Mouse (Mus musculus) embryonic facial prominence, embryonic 12.5 days (tissue): ENCODE measurements around the gene Ift172. TPM values are rescaled to one million over a fixed set of nuclear protein-coding genes. Genes with fewer than 3 reads are reported as not detected.
A peak's percentile ranks its signal among the peaks of the same experiment; 100 is the strongest.

Experiments
- ATAC-seq: fragments of 200-750 bp; cut with Nextera tagmentation; 2 replicates; pipeline ENCODE4 v1.8.0; 2017; ENCODE audit not compliant: insufficient number of reproducible peaks, insufficient read depth, low FRiP score, low TSS enrichment
- H3K27ac ChIP-seq: fragments of 300-500 bp; sonication (generic); 2 replicates; pipeline ENCODE4 v1.5.1; 2016; ENCODE audit warnings: mild to moderate bottlenecking
- H3K27me3 ChIP-seq: fragments of 300-500 bp; sonication (generic); 2 replicates; pipeline ENCODE4 v1.6.1; 2016; ENCODE audit warnings: mild to moderate bottlenecking, moderate library complexity
- H3K36me3 ChIP-seq: fragments of 300-500 bp; sonication (generic); 2 replicates; pipeline ENCODE4 v1.6.1; 2016; ENCODE audit warnings: mild to moderate bottlenecking
- H3K4me1 ChIP-seq: fragments of 300-500 bp; sonication (generic); 2 replicates; pipeline ENCODE4 v1.6.1; 2016
- H3K4me2 ChIP-seq: fragments of 300-500 bp; sonication (generic); replicated peaks from 2 replicates; pipeline ENCODE4 v1.6.1; 2016; ENCODE audit warnings: mild to moderate bottlenecking, moderate library complexity
- H3K4me3 ChIP-seq: fragments of 300-500 bp; sonication (generic); 2 replicates; pipeline ENCODE4 v1.5.1; 2016; ENCODE audit warnings: mild to moderate bottlenecking
- H3K9ac ChIP-seq: fragments of 300-500 bp; sonication (generic); 2 replicates; pipeline ENCODE4 v1.6.1; 2016; ENCODE audit warnings: mild to moderate bottlenecking, moderate library complexity
- H3K9me3 ChIP-seq: fragments of 300-500 bp; sonication (generic); 2 replicates; pipeline ENCODE4 v1.6.1; 2016; ENCODE audit warnings: mild to moderate bottlenecking, moderate library complexity
- WGBS: fragments of 180-500 bp; shearing (Covaris S2); methylation state at CpG from one replicate; pipeline ENCODE4 v1.1.7; 2016; 5-methylcytosine and 5-hydroxymethylcytosine counted together
- polyA plus RNA-seq: library from polyadenylated mRNA; unstranded; fragments of >200 nt; fragmentation: Nextera tagmentation; extraction: Ambion mirVana; gene quantifications from 2 replicates; pipeline ENCODE4 v1.2.1, GENCODE M21; 2016

The Ift172 gene
- polyA plus RNA-seq, 1 experiment from 2014 or later, result 58.0 TPM

DNA sequence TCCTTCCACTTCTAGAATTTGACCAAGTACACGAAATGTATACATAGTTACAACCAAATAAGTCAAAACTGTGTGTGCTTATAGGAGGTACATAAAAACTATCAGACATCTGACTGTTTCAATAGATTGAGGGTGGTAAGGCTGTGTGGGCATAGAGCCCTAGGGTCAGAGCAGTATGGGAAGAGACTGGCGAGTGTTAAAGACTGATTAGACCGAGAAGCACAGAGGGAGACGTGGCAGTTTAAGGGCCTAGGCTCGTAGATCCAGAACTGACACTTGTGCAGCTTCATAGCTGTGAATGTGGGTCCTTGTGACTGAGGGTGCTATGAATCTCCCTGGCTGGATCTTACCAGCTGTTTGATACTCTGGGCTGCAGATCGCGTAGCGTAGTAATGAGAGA is 36.0 kb downstream of the Ift172 start:
- Histone ChIP-seq H3K27ac (no peak overlapping the region), H3K36me3 (peaks cover 80% of the 10 kb centered on the region)
- 90% methylated on average over 8 of the region's 8 CpGs for WGBS

DNA sequence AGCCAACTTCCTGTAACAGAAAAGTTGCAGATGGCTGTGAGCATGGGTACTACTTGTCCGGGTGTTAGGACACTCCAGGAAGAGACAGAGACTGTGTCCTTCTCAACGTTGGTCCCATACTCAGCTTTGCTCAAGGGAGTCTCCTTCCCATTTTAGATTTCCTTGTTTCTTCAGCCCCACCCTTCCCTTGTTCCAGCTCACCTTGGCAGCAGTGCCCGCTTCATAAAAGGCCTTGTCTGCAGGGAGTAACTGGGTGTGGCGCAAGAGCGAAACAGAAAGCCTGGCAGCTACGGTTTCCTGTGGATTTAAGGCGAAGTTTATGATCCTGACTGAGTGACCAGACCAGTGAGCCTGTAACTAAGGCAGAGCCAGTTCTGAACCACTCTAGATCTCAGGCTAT is 36.5 kb downstream of the Ift172 start:
- Histone ChIP-seq H3K27me3 (no peaks in the 10 kb centered on the region), H3K4me1 (peaks cover 32% of the 10 kb centered on the region), H3K4me3 (no peak overlapping the region), H3K9me3 (no peaks in the 10 kb centered on the region), H3K4me2 (no peak overlapping the region), H3K27ac (no peak overlapping the region), H3K9ac (no peak overlapping the region), H3K36me3 (peaks cover 80% of the 10 kb centered on the region)
- no peak for ATAC-seq
- 89% methylated on average over 7 of the region's 7 CpGs for WGBS

More for the DNA sequence above, 36.0 kb downstream of the Ift172 start:
- Histone ChIP-seq H3K4me3 (no peak overlapping the region), H3K27me3 (no peaks in the 10 kb centered on the region), H3K4me2 (no peak overlapping the region), H3K4me1 (peaks cover 32% of the 10 kb centered on the region), H3K9ac (no peak overlapping the region), H3K9me3 (no peaks in the 10 kb centered on the region)
- ATAC-seq, result no peak

DNA sequence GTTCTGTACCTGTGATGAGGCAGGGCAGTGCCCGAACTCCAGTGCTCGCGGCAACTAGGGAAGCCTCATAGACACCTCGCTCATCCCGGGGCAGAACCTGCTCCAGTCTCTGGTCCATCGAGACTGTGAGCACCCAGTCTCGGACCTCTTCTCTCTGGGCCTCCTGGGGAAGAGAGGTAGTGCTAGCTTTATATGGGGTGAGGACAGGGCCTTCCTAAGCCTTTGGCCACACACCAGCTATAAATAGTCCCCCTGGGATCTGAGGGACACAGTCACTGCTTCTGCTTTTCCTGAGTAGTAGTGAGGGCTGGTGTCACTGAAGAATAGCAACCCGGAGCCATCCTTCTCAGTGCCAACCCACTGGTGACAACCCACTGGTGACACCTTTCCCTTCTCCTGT is 37.1 kb downstream of the Ift172 start:
- no peak overlapping the region for H3K27ac ChIP-seq
- H3K9ac ChIP-seq, result no peak overlapping the region
- H3K9me3 ChIP-seq, result no peaks in the 10 kb centered on the region
- no peak overlapping the region for H3K4me2 ChIP-seq
- ATAC-seq, result no peak
- no peaks in the 10 kb centered on the region for H3K27me3 ChIP-seq
- H3K36me3 ChIP-seq, result peaks cover 81% of the 10 kb centered on the region
- 92% methylated on average over 8 of the region's 8 CpGs for WGBS
- peaks cover 32% of the 10 kb centered on the region for H3K4me1 ChIP-seq
- no peak overlapping the region; the same call in 1 of the 2 replicates for H3K4me3 ChIP-seq

DNA sequence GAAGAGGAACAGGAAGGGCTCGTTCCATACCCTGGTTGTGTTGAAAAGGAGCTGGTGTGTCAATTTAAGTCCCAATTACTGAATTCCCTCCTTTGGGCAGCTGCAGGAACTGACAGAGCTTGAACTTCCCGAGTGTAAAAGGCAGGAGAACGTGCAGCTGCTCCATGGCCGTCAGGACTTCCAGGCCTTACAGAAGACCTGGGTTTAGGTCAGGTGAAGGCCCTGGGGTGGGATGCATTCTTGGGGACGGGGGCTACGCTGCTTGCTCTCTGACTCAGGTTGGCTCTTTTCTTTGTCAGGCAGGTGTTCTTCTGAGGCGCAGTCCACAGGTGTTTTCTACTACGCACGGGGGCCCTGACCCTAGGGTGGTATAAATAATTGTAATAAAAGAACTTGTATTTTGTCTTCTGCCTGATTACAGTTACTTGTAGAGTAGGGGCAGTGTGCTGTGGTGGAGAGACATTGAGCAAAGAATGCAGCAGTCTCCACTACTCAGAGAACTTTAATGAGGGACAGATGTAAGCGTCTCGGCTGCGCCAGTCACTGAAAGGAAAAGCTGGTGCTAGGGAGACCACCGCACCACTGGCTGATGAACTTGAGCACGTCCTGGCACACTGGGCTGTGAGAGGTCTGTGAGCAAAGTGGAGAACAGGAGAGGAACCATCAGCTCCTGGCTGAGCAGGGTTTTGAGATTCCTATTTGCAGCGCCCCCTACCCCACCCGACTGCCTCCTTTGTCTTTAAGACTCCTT is 37.9 kb downstream of the Ift172 start:
- H3K9me3 ChIP-seq, result no peaks in the 10 kb centered on the region
- peak overlapping the region; percentile 72 for H3K27ac ChIP-seq
- H3K4me1 ChIP-seq, result peaks cover 32% of the 10 kb centered on the region
- ATAC-seq, result peak; percentile 29; the same call in 1 of the 2 replicates
- no peak overlapping the region for H3K9ac ChIP-seq
- WGBS, result 42% methylated on average over 16 of the region's 16 CpGs
- H3K36me3 ChIP-seq, result peaks cover 85% of the 10 kb centered on the region
- H3K4me2 ChIP-seq, result peak overlapping the region; percentile 49
- no peaks in the 10 kb centered on the region for H3K27me3 ChIP-seq
- H3K4me3 ChIP-seq, result no peak overlapping the region; the same call in 1 of the 2 replicates

DNA sequence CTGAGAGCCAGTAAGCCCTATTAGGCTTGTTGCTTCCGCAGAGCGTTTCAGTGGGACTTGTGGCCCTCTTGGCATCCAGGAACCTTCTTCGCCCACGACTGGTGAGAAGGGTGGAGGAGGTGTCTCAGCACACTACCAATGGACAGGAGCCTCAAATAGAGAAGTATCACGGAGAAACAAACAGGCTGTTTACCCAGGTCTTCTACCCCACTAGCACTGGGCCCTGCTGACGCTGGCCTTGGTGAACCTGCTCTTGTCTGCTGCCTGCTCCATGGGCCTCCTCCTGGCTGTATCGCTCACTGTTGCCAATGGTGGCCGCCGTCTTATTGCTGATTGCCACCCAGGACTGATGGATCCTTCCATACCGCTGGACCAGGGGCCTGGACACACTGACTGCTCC is 38.8 kb downstream of the Ift172 start:
- Histone ChIP-seq H3K4me1 (peaks cover 32% of the 10 kb centered on the region), H3K4me2 (peak overlapping the region; percentile 49), H3K27ac (peak overlapping the region; percentile 70), H3K4me3 (peak overlapping the region; percentile 31), H3K27me3 (no peaks in the 10 kb centered on the region), H3K9me3 (no peaks in the 10 kb centered on the region), H3K9ac (no peak overlapping the region), H3K36me3 (peaks cover 85% of the 10 kb centered on the region)
- ATAC-seq, result no peak
- WGBS, result 52% methylated on average over 10 of the region's 10 CpGs

DNA sequence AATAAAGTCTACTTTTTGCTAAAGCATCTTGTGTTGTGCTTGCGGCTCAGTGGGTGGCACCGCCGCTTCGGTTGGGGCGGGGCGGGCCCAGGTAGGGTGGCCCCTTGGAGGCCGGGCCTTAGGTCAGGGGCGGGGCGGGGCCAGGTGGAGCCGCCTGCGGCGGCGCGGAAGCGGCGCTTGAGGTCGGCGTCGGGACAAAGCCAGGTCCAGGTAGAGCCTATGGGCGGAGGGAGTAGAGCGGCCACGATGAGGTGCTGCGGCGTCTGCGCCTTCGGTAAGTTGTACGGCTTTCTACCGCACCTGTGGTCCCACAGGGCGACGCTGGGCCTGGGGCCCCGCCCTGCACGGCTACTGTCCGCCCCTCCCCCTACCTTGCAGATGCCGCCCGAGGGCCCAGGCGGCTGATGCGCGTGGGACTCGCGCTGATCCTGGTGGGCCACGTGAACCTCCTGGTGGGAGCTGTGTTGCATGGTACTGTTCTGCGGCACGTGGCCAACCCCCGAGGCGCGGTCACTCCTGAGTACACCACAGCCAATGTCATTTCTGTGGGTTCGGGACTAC is 39.3 kb downstream of the Ift172 start, which contains the start of gene Krtcap3:
Gene Krtcap3 (plus strand): TSS at position 151 of the 561 bp plus-strand sequence.
- Histone ChIP-seq H3K27me3 (no peaks in the 10 kb centered on the region), H3K27ac (peak within 1 kb of the TSS; percentile 72), H3K36me3 (peaks cover 85% of the 10 kb centered on the region), H3K4me3 (peak within 1 kb of the TSS; percentile 31), H3K4me1 (peaks cover 32% of the 10 kb centered on the region), H3K4me2 (peak within 1 kb of the TSS; percentile 49), H3K9ac (peak within 1 kb of the TSS; percentile 50), H3K9me3 (no peaks in the 10 kb centered on the region)
- 10% methylated on average over 47 of the region's 47 CpGs for WGBS
- ATAC-seq, result 0 out of 2 replicates have a peak, but pooled peaks have one; percentile 45

DNA sequence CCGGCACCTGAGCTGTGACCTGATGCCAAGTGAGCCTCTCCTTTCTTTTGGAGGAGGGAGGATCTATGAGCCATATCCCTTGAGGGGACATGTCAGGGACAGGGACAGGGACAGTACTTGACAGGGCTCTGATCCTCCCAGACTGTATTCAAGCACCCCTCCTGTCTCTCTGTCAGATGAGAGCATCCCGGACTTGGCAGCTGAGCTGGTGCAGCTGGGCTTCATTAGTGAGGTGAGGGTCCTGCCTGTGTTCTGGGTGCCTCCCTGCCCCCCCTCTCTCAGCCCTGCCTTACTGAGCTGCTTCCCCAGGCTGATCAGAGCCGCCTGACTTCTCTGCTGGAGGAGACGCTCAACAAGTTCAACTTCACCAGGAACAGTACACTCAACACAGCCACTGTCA is 40.2 kb downstream of the Ift172 start:
- peaks cover 86% of the 10 kb centered on the region for H3K36me3 ChIP-seq
- H3K4me1 ChIP-seq, result peaks cover 32% of the 10 kb centered on the region
- no peaks in the 10 kb centered on the region for H3K9me3 ChIP-seq
- peak overlapping the region; percentile 49; the same call in 1 of the 2 replicates for H3K4me2 ChIP-seq
- no peak overlapping the region for H3K4me3 ChIP-seq
- peak overlapping the region; percentile 70 for H3K27ac ChIP-seq
- H3K9ac ChIP-seq, result peak overlapping the region; percentile 17; the same call in 1 of the 2 replicates
- H3K27me3 ChIP-seq, result no peaks in the 10 kb centered on the region
- WGBS, result 29% methylated on average over 4 of the region's 4 CpGs
- peak; percentile 24; the same call in 1 of the 2 replicates for ATAC-seq

DNA sequence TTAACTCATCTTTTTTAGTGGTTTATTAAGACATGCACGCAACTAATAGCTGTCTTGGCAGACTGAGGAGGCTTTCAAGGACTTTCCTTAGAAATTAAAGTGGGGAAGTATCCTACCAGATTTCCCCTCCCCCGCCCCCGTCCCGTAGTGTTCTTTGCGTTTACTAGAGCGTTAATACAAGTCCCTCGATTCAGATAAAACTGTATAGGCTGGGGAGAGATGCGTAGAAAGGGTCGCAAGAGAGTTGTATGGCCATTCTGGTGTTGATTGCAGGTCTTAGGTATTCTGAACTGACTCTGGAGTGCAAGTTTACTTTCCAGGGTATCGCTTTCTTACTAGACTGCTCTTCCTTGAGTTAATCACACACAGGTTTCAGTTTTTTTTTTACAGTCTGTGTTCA is 48.7 kb downstream of the Ift172 start:
- Histone ChIP-seq H3K4me3 (peak overlapping the region; percentile 94), H3K4me2 (peak overlapping the region; percentile 52), H3K27ac (no peak overlapping the region), H3K4me1 (peaks cover 6% of the 10 kb centered on the region), H3K36me3 (peaks cover 34% of the 10 kb centered on the region), H3K9ac (peak overlapping the region; percentile 94), H3K27me3 (no peaks in the 10 kb centered on the region), H3K9me3 (no peaks in the 10 kb centered on the region)
- no peak for ATAC-seq
- 24% methylated on average over 10 of the region's 10 CpGs for WGBS

DNA sequence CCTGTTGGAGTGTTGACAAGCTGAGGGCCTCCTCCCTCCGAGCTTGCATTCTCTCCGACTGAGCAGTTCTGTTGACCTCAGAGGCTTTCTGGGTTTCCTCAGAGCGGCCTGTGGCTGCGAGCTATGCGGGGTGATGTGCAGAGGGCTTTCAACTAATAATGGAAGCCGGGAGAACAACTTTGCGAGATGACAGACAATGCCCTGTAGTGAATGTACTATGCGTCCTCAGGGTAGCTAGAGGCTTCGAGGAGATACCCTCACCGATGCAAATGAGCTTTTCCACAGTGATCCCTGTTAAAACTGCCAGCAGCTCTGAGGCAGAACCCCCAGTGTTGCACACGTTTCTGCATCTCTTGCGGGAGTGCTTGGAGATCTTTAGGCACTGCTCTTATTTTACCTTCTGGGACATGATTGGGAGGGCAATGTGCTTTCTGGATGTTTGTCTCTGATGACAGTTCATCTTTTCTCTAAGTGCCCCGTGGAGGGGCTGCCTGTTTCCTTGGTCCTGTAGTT is 49.3 kb downstream of the Ift172 start:
- peaks cover 30% of the 10 kb centered on the region for H3K36me3 ChIP-seq
- peak overlapping the region; percentile 94 for H3K9ac ChIP-seq
- no peaks in the 10 kb centered on the region for H3K27me3 ChIP-seq
- H3K4me1 ChIP-seq, result peaks cover 6% of the 10 kb centered on the region
- under 1% methylated on average over 13 of the region's 13 CpGs for WGBS
- peak overlapping the region; percentile 98 for H3K27ac ChIP-seq
- peaks cover 1% of the 10 kb centered on the region; the same call in 1 of the 2 replicates for H3K9me3 ChIP-seq
- peak overlapping the region; percentile 52 for H3K4me2 ChIP-seq
- H3K4me3 ChIP-seq, result peak overlapping the region; percentile 94
- 0 out of 2 replicates have a peak, but pooled peaks have one; percentile 3 for ATAC-seq

DNA sequence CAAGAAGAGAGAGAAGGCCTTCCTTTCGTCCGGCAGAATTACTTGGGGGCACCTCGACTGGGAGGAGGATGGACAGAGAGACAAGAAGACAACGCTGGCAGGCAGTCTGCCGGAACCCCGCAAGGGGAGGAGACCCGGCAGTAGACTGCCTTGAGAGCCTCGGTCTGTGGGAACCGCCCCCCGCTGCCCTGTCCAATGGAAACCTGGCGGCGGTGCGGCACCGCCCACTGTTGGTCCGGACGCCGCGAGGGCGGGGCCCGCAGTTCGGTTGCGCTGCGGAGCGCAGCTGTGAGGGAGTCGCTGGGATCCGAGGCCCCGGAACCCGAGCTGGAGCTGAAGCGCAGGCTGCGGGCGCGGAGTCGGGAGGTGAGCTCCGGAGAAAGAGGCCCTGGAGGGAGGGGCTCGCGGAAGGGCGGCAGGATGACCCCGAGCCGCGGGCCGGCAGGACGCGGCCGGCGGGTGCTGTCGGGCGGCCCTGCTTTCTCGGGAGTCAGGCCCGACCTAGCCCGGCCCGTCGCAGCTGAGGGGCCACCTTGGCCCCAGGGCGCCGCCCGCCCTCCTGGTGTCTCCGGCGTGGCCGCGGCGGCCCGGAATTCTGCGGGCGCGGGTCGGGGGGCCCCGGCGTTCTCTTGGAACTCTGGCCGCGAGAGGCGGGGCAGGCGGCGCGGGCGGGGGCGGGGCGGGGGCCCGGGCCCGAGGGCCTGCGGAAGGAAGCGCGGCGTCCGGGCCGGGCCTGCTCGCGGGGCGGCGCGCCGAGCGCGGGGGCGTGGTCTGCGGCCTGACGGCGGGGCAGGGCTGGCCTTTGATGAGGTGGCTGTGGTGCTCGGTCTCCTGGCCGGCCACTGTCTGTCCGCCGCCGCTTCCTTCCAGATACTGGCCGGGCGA is 50.0 kb downstream of the Ift172 start, which contains the start of the genes Nrbp1 and Gm9970:
Gene Nrbp1 (plus strand): TSS at position 228 of the 885 bp plus-strand sequence.
Gene Gm9970 (minus strand): TSS at position 596 of the 885 bp plus-strand sequence.
- H3K9me3 ChIP-seq, result peaks cover 2% of the 10 kb centered on the region; the same call in 1 of the 2 replicates
- peaks cover 24% of the 10 kb centered on the region for H3K36me3 ChIP-seq
- no peaks in the 10 kb centered on the region for H3K27me3 ChIP-seq
- WGBS, result under 1% methylated on average over 75 of the region's 103 CpGs
- peak within 1 kb of the TSS; percentile 52 for H3K4me2 ChIP-seq
- peak within 1 kb of the TSS; percentile 94 for H3K9ac ChIP-seq
- peak within 1 kb of the TSS; percentile 94 for H3K4me3 ChIP-seq
- H3K4me1 ChIP-seq, result peaks cover 6% of the 10 kb centered on the region
- ATAC-seq, result peak; percentile 98
- H3K27ac ChIP-seq, result peak within 1 kb of the TSS; percentile 98

DNA sequence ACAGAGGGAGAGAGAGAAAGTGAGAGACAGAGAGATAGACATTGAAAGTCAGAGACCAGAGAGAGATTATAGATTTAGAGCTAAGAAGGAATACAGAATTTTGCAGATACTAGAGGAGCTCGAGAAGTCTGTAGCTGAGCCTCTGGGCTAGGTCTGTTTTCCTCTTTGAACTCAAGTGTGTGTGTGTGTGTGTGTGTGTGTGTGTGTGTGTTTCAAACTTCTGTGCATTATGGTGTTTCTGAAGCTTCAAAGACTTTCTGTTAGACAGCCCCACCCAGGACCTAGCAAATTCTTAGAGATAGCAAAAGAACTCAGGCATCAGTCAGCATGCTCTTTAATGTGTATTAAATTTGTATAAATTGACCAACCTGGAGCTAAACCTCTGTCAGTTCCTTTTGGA is 64.3 kb downstream of the Ift172 start:
- Histone ChIP-seq H3K9me3 (no peaks in the 10 kb centered on the region), H3K9ac (no peak overlapping the region), H3K27me3 (no peaks in the 10 kb centered on the region), H3K27ac (no peak overlapping the region), H3K36me3 (no peaks in the 10 kb centered on the region), H3K4me2 (no peak overlapping the region), H3K4me3 (no peak overlapping the region), H3K4me1 (no peaks in the 10 kb centered on the region)
- ATAC-seq, result no peak
- 81% methylated on average over 1 of the region's 1 CpGs for WGBS
